Mouse (Mus musculus) T-helper 1 cell (primary cell): Measurements from ENCODE around the gene Efcab11.
"Not testable (repeated sequence)": the region's sequence is repeated elsewhere in the genome, so short reads cannot be mapped to it uniquely, and the experiment has no call there.

Experiments
- in situ Hi-C: fragments of 300-600 bp; cut with MboI, MseI; formaldehyde crosslinking; loops from one replicate; pipeline ENCODE4 v1.15.1; 2025; ENCODE audit warnings: high pct_unique_total_duplicates

The Efcab11 gene

DNA sequence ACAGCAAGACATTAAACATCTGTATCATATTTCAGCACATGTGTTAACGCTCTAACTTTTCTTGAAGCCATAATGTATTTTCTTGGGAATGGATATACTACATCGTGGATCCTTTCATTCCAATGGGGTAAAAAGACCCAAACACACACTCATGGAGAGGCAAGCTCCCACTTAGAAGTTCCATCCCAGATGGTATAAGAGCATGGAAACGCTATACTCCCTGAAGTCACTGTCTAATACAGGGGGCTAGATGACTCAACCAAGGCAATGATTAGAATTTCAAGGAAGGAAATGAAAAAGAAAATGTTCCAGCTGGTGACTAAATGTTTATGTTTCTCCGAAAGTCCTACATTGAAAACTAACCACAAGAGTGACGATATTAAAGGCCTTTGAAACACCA, 76.3 kb downstream of the Efcab11 start:
- in situ Hi-C loops = no loop called here

DNA sequence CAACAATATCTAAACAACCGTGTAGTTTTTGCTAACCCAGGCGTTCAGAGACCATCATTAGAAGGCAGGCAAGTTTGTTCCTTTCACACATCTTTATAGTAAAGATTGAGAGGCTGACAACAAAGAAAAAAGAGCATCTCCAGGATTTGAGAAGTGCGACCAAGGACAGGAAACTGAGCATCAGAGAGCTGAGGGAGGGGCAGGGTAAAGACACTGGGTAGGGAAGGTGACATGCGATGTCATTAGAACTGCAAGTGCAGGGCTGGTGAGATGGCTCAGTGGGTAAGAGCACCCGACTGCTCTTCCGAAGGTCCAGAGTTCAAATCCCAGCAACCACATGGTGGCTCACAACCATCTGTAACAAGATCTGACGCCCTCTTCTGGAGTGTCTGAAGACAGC, 77.5 kb downstream of the Efcab11 start:
- in situ Hi-C loops = not testable (repeated sequence)

DNA sequence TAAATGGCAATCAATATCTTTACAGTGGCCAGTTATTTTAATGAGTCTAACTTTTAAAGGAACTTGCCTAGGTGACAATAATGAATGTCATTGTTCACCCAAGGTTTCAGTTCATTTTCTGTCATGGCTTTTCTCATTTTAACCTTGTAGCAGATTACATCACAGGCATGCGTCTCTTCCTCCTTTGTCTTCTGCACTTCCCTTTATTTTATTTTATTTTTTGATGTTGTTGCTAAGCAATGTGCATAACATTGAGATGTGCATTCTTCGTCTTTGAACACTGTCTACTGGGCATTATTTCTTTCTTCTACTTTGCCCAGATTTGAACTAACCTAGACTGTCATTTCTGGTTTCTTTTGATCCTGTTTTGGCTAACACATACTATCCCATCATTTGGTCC, 88.3 kb downstream of the Efcab11 start:
- in situ Hi-C loops = no loop called here

DNA sequence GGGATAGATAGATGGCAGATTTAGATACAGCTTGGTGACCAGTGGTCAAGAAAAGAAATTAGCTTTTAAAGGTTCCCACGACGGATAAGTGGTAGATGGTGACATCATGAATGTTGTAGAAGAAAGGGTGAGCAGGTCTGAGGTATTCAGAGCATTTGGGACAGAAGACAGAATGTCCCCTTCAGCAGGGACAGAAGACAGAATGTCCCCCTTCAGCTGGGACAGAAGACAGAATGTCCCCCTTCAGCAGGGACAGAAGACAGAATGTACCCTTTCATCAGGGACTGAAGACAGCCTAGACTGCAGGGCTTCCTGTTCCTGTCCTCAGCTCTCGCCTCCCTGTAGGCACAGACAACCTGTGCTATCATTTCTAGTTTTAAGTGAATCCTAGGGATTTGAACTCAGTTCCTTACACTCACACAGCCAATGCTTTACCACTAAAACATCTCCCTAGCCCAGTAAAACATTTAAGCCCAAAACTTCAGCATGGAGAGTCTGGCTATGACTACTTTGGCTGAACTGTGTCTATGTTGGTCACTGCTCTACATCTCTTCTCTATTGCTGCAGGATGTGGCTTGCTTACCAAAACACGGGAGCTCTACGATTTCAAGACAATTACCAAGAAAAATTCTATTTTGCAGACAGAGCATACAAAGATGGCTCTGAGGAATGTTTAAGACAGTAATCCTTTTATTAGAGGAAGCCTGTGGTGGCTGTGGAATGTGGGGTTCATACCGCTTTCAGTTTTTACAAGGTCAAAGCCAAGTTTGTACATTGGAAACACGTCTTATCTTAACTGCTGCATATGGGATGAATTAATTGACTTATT, 89.2 kb downstream of the Efcab11 start:
- in situ Hi-C loops = no loop called here

DNA sequence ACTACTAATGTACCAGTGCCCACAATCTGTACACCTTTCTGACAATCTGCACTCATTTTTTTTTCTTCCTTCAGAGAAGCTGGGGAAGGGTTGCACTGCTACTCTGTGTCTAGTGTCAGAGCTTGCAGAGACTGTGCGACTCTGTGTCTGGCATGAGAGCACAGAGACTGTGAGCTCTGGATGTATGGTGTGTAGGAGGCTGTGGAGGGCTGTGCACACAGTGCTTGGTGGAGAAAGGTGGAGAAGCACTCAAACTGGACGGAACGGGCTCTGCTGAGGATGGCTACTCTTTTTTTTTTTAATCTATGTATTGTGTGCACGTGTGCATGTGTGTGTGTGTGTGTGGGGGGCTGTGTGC, 90.1 kb downstream of the Efcab11 start:
- in situ Hi-C loops = no loop called here

DNA sequence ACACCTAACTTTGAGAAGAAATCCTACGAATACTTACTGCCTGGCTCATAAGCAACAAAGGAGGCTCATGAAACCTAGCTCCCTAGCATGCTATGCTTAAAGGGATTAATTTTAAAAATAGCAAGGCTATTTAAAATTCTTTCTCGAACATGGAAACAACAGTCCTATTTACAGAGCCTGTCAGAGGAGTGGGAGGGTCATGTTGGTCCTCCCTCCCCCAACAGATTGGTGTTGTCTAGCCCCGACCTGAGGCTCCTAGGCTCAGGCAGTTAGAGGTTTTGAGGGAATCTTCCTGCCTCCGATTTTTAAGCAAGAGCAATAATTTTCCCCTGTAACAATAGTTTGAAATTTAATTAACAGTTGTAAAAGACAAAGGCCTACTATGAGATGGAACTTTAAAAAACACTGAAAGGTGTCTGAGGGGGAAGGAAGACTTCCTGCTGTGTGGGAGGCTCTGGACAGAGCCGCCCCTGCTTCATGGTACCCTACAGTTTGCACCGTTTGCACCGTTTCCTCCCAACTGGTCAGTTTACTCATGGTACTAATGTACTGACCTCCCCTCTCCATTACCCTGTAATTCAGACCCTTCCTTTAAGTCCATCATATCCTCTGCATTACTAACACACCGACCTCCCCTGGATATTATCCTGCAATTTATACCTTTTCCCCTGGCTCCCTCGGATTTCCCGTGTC, 90.6 kb downstream of the Efcab11 start:
- in situ Hi-C loops = no loop called here

DNA sequence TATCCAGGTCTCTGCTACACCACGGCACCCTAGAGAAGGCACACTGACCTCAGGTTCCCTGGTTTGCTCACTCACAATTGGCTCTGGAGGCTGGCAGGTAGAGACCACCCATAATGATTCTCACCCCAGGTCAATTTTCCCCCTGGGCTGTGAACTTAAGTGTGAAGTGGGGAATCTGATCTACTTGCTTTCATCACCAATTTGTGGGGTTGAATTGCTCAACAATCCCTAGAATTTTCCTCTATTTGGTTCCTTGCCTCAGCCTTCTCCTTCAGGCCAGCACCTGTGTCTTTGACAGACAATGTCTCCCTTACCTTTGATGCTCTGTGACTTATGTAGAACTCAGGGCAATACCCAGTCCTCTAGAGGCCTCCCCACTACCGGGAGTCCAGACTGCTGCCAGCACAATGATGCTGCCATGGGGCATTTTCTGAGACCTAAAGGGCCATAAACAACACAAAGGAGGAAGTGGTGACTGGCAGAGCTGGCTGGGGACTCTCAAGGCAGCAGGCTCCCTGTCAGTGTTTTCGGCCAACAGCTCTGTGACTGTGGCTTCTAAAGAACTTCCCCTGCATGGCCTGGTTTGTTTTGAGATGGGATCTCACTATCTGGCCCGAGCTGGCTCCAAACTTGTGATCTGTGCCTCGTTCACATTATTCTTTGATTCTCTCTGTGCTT, 94.8 kb downstream of the Efcab11 start:
- in situ Hi-C loops = no loop called here

DNA sequence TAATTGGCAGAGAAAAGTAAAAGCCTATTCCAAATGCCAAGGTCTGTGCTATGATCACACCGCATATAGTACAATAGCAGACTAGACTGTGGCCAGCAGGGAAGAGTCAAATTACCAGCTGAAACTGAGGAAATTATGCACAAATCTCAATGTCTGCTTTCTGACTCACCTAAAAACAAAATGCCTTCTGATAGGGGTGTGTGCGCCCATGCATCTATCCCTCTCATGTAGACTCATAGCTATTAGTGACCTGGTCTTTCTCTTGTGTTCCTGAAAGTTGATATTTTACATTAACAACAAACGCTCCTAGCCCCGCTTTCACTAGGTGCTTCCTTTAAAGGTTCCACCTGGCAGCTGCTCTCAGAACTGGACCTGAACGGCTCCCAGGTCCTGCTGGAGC, 102.5 kb downstream of the Efcab11 start:
- in situ Hi-C loops = no loop called here

DNA sequence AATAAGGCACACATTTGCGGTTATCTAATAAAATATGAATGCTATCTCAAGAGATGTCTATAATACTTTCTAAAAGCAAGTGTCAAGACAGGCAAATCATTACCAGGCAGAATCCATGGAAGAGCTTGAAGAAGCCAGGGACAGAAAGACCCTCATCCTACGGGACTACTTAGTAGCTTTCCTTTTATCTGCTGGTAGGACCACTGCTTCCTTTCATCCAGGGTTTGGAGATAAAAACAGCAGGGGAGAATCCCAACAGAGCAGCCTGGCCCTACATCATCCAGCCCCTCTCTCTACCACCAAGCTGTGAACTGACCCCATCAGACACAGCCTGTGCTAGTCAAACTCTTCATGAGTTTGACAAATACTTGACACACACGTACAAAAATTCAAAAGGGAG, 103.8 kb downstream of the Efcab11 start:
- in situ Hi-C loops = no loop called here

DNA sequence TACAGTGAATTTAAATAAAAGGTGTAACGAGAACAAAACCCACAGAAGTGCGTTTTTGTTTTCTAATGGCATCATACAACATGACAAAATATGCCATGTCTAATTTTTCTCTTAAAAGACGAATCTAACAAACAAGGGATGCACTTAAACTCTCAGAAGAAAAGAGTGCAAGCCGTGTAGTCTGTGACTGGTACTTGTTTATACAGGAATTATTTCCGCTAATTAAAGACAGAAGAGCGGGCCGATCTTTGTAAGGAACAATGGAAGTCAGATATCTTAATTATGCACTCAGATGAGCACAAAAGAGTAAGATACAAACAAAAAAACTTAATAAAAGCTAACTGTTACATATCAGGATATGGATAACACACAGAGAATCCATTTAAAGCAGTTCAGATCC, 104.3 kb downstream of the Efcab11 start:
- in situ Hi-C loops = no loop called here

DNA sequence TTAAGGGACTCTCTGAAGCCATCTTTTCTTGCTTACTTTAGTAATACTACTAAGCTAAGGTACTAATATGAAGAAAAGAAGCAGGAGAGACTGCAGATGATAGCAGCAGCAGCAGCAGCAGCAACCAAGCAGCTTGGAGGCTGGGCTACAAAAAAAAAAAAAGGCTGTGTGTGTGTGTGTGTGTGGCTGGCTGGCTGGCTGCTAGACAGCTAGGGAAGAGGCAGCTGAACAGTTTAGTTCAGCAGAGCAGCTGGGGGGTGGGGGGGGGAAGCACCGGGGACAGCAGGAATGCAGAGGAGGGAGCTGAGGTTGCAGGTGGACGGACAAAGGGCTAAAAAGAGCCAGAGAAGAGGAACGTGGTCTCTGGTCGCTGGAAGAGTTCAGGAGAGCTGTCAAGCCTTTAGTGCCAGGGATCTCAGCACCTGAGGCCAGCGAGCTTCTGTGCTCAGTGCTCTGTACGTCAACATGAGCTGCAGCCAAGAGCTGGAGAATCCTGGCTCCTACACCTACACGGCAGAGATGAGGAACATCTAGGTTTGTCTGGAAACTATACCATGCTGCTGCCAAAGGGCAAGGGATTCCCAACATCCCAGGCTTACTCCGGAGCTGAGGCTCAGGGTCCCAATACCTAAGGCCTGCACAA, 107.6 kb downstream of the Efcab11 start:
- in situ Hi-C loops = no loop called here

DNA sequence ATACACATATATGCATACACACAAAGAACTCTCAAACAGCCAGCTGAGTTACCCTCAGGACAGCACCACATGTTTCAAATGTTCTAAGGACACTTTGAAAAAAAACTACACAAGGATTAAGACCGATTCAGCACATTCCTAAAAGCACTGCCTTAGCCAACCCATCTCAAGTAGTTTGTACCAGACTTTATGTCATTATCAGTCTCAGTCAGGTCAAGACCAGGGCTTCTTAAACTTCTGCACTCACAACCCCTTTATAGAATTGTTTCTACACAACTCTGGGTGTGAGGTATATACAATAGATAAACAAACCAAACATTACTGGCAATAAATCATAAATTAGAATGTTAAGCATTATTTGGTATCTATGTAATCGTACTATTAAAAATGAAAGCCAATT, 109.4 kb downstream of the Efcab11 start:
- in situ Hi-C loops = no loop called here

DNA sequence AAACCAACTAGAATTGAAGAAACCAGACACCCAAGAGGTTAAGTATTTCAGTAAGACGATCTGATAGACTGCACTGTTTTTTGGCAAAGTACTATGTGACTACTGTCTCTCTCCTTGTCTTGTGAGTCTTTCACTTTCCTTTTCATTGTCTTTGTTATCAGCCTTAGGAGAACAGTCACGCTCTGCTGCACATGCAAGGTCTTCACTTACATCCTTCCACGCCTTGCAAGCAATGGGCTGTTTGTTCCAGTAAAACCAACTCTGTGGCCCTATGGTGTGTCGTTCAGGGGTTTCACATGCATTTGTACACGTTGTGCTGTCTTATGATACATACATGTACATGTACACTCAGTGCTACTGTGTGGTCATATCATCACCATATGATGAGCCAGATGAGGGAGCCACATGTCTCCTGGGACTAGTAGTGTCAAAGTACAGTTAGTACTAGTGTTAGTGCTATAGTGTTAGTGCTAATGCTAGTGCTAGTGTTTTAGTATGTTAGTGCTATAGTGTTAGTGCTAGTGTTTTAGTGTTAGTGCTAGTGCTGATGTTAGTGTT, 110.5 kb downstream of the Efcab11 start:
- in situ Hi-C loops = no loop called here

DNA sequence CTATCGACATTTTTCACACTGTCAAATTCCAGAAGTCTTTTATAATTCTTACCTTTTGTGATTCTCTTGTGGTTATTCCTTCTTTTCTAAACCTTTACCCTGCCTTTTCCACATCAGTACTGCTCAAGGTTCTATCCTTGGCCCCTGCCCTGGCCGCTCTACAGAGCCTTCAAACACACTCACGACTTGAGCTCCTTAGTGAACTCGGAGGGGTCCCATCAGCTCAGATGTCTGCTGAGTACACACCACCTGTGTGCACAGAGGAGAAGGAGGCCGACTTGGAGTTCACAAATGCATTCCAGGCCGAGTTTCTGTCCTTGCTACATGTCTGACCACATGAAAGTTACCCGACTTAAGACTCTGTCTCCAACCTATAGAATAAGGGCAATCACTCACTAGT, 113.2 kb downstream of the Efcab11 start:
- in situ Hi-C loops = no loop called here

DNA sequence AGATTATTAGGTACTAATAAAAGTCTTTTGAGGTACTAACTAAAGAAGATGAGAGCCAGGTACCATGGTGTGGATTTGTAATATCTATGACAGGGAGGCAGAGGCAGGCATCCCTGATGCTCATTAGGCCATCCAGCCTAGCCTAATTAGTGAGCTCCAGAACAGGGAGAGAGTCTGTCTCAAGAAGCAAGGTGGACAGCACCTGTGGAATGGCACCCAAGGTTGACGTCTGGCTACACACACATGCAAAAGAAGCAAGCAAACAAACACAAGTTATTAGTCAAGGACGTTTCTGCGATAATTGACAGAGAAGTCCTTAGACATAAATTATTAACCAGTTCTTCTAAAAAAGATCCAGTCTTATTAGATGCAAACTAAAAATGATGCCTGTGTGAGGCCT, 114.6 kb downstream of the Efcab11 start:
- in situ Hi-C loops = no loop called here

DNA sequence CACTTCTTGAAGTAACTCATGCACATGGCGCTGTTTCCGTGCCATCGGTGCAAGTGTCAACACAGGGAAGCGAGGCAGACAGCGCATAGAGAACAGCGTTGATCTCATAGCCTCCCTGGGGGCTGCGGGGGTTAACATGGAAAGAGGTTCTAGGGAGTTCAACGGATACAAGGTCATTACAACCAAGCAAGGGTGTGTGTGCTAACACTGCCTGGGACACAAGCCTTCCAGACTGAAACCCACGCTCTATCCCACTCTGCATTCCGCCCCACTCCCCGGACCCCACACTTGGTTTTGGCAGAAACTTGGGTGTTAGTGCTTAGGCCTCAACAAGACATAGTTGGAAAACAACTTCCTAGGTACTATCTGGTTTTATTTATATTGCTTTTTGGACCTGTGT, 116.5 kb downstream of the Efcab11 start:
- in situ Hi-C loops = no loop called here

DNA sequence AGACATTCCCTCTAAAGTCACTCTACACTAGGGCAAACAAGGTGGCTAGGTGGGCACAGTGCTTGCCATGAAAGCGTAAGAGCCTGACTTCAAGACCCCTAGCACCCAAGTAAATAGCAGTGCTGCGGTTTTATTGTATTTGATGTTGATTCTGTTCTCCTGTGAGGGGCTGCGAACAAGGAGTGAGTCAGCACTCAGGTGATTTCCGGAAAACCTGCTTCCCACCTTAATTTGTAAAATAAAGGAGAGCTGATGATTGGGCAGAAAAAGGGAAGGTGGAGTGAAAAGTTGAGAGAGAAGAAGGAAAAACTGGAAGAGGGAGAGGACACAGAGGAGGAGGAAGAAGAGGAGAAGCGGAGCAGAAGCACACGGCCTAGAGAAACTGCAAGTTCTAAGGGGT, 118.3 kb downstream of the Efcab11 start:
- in situ Hi-C loops = no loop called here

DNA sequence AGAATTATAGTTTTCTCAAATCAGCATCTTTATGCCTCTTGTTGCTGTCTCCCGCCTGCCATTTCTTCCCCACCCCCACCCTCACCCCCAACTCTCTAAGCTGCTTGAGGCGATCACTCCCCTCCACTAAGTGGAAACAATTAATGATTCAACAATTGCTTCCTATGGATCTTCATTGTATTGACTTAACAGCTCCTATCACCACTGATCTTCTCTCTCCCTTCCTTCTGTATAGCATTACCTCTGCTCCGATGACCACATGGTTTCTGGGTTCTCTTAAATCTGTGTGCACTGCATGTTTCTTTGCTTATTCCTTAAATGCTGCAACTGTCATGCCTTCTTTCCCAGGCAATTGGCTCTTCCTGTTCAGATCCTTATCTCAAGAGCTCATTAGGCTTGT, 120.2 kb downstream of the Efcab11 start:
- in situ Hi-C loops = no loop called here

DNA sequence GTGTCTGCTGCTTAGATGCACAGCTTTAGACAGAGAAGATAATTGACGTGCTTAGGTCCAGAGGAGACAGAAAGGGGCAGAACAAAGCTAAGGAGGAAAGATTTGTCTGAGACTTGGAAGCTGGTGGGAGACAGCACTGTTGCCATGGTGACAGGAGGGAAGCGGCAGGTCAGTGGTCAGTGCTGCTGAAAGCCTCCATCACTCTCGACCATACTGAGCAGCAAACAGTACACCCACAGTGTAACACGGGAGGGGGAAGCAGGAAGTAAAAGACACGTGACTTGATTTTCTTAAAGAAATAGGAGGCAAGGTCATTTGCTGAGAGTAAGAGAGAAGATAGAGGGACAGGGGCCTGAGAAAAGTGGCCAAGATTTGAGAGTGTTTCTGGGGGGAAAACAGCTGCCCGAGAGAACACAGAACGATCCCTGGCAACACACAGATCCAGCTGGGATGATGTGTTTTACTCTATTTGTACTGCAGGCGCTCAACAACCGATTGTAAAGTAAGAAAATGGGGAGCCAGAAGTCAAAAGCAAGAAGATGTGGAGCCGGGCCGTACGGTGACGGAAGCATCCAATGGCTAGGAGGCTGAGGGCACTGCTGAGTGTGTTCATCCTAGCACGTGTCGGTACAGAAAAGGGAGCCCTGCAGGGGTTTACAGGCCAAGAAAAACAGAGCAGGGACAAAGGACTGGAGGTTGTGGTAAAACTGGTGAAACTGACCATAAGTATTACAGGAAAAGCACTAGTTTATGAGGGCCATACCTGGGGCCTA, 126.3 kb downstream of the Efcab11 start:
- in situ Hi-C loops = no loop called here

DNA sequence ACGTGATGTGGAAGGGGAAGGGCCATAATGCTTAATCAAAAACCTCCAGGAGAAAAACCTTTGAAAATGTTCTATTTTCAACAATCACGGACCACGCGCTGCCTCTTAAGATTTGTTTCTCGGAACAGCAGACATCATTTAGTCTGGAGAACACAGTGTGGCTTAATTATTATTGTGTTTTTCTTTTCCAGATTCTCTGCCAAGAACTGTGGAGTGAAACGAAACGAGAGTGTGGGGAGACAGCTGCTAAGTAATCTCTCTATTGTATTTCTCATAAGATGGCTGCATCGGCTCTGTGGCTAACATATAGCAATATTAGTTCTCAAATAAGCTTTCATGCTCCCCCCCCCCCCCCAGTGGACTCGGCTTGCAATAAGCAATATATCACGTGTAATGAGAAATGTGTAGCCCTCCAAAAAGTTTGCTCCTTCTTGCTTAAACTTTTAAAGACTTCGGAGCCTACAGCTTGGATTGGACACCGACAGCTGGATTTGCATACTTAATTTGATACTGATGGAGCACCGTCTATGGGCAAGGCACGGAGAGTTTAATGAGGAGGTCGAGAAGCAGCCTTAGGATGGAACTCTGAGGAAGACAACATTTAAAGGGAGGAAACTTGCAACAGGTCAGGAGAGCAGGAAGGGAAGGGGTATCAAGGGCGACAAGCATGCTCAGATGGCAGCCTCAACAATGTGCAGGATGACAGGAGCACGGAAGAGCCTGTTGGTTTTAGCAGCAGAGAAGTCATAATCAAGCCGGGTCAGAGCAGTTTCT, 127.1 kb downstream of the Efcab11 start:
- in situ Hi-C loops = no loop called here

DNA sequence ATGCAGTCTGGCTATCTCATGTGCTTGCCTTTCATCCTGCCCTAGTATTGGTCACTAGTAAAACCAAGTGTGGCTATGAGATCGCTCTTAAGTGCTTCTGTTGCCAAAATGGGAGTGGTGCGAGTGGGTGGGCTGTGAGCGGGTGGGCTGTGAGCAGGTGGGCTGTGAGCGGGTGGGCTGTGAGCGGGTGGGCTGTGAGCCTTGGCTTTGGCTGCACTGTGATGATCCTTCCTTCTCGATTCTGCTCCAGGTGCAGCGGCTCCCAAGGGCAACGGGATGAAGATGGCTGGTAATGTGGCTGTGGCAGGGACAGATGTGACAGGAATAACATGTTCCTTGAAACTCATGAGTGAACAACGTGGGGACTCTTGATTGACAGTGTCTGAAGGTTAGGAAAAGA, 128.0 kb downstream of the Efcab11 start:
- in situ Hi-C loops = no loop called here
